Mouse (Mus musculus) gastrocnemius, adult 8-10 months (tissue): ENCODE data around the gene Igfbp7. TPM values are rescaled to one million over a fixed set of nuclear protein-coding genes. Genes with fewer than 3 reads are reported as not detected.

Experiments used
- DNase-seq, 2 experiments: peaks; one replicate each; pipeline ENCODE4 v3.0.0; 2022; ENCODE audit warnings: low spot score in 2 of 2
- total RNA-seq, 4 experiments: library from RNA; stranded (reverse); gene quantifications; 2 replicates each; pipeline ENCODE4 v1.2.4; 2022

Gene Igfbp7
- total RNA-seq, 4 experiments from 2014 or later: 34.1 to 69.3 (median 46.6) TPM

- no peak for DNase-seq
Observed at GRCm38 (mm10) chr5:77405455-77406057, 2.3 kb downstream of the Igfbp7 start.

GRCm38 (mm10) chr5:77404941-77405340, 2.9 kb downstream of the Igfbp7 start:
- no peak for DNase-seq

- no peak for DNase-seq
Observed at GRCm38 (mm10) chr5:77402901-77403300, 4.9 kb downstream of the Igfbp7 start.

- DNase-seq: no peak
Observed at GRCm38 (mm10) chr5:77402137-77402536, 5.7 kb downstream of the Igfbp7 start.

- no peak for DNase-seq
Observed at GRCm38 (mm10) chr5:77400823-77401222, 7.0 kb downstream of the Igfbp7 start.

GRCm38 (mm10) chr5:77400151-77400550, 7.7 kb downstream of the Igfbp7 start:
- DNase-seq: peak in 1 of 2 experiments; percentile 19

GRCm38 (mm10) chr5:77399076-77399475, 8.8 kb downstream of the Igfbp7 start:
- DNase-seq: no peak

GRCm38 (mm10) chr5:77398285-77399057, 9.4 kb downstream of the Igfbp7 start:
- no peak for DNase-seq

- DNase-seq: no peak
Observed at GRCm38 (mm10) chr5:77393990-77394618, 13.7 kb downstream of the Igfbp7 start.

GRCm38 (mm10) chr5:77393094-77393619, 14.7 kb downstream of the Igfbp7 start:
- no peak for DNase-seq

GRCm38 (mm10) chr5:77390272-77390671, 17.6 kb downstream of the Igfbp7 start:
- no peak for DNase-seq

GRCm38 (mm10) chr5:77388359-77388758, 19.5 kb downstream of the Igfbp7 start:
- DNase-seq: no peak

GRCm38 (mm10) chr5:77387414-77387704, 20.5 kb downstream of the Igfbp7 start:
- no peak for DNase-seq

- no peak for DNase-seq
Observed at GRCm38 (mm10) chr5:77386596-77387413, 21.0 kb downstream of the Igfbp7 start.

GRCm38 (mm10) chr5:77385900-77386595, 21.8 kb downstream of the Igfbp7 start:
- DNase-seq: no peak

GRCm38 (mm10) chr5:77385221-77385620, 22.6 kb downstream of the Igfbp7 start:
- DNase-seq: no peak

GRCm38 (mm10) chr5:77384724-77385123, 23.1 kb downstream of the Igfbp7 start:
- no peak for DNase-seq

- no peak for DNase-seq
Observed at GRCm38 (mm10) chr5:77383799-77384554, 23.9 kb downstream of the Igfbp7 start.

GRCm38 (mm10) chr5:77381686-77382085, 26.2 kb downstream of the Igfbp7 start:
- no peak for DNase-seq

- DNase-seq: no peak
Observed at GRCm38 (mm10) chr5:77381283-77381682, 26.6 kb downstream of the Igfbp7 start.
